Mouse (Mus musculus) heart, adult 11 months (tissue): ENCODE data around the gene Zbtb17.

Experiments
- DNase-seq: peaks from one replicate; pipeline ENCODE4 v3.0.0; 2022

The Zbtb17 gene

DNA sequence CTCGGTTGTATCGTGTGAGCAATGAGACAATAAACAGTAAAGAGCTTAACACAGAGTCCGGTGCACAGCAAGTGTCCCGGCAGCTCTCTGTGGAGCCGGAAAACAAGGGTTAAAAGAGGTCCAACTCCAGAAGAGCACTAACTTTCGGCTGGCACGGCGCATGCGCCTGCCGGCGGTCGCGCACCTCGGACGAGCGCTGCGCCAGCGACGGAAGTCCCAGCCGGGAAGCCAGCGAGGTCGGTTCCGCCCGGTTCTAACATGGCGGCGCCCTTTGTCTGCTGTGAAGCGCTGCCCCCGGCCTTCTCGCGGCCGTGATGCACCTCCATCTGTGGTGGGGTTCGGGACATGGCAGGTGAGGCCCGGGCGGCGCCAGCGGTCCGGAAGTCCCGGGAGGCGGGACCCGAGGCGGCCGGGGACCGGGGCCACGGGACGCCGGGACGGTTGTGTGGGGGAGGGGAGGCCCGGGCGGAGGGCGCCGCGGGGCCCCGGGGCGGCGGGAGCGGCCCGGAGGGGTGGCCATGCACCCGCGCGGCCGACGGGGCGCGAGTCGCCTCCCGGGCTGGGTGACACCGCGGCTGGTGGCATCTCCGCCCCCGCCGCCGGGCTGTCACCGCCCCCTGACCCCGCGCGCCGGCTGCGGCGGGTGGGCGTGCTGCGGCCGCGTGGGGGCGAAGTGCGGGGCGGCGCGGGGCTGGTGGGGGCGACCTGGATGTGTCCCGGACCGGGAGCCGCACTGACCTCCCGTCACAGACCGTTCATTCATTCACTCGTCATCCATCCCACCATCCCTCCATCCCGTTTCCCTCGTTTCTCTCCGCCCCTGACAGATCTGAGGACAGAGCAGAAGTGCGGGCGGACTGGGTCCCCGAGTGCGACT is at the start of gene Zbtb17:
TSS of gene Zbtb17 (plus strand) at position 204 of the 877 bp plus-strand sequence.
- peak; percentile 98 for DNase-seq

DNA sequence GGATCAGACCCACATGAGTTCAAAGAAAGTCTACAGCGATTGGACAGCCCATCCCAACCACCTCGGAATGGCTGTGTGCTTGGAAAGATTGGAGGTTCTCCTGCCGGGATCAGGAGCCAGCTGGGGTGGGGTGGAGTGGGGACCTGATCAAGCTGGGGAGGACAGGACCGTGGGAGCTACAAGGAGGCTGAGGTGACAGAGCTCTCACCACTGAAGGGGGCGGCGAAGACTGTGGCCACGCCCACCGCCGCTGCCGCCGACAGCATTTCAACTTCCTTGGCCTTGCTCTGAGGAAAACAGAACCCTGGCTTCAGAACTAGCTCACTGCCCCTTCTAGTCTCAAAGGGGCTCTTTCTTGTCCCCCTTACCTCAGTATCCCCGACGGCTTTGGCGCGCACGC is 49.7 kb upstream of the Zbtb17 start:
- DNase-seq, result no peak

DNA sequence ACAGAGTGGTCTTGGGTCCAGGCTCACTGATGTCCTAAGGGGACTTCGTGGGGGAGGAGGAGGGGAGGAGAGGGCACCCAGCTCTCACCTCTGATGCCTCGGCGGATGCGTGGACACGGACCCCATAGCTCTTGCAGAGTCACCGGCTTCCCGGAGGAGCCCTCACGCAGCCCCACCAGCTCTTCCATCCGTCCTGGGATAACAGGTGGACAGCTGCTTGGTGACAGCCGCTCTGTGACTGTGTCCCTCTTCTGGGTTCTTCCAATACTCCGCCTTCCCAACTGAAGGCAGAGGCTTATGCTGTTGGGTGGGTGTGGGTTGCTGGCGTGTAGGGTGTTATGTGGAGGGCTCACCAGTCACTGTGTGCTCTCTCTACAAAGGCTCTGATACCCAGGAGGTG is 46.6 kb upstream of the Zbtb17 start:
- DNase-seq, result peak; percentile 83

DNA sequence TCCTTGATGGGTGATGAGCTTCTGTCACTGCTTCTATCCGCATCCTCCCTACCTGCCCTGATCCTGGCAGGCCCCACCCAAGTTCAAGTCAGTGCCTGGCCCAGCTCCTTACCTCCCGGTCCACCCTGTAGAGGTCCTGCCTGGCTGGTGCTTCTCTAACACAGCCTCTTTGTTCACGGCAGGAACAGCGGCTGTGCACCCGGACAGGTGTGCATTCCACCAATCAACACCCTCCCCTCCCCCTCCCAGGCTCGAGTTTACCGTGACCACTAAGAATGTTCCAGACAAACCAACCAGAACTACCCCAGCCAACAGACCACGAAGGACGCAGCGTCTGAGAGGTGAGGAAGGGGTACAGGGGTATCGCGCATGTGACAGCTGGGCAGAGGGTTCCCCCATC is 45.9 kb upstream of the Zbtb17 start, which contains the start of gene Clcnka:
TSS of gene Clcnka (minus strand) at position 180 of the 400 bp plus-strand sequence.
- DNase-seq, result peak; percentile 88

DNA sequence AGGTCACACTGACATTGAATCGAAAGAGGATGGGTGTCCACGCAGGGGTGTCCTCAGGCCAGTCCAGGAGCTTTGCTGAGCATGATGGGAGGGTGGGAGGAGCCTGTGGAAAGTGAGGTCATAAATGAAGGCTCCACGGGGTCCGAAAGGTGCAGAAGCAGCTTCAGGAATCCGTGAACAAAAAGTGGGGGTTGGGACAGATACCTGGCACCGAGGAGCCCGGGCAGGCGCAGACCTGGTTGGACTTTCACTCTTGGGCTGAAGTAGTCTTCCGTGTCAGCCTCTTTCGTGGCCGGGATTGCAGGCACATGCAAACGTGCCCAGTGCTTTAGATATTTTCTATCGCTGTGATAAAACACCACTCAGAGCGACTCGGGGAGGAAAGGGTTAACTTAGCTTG is 44.3 kb upstream of the Zbtb17 start:
- DNase-seq, result no peak

DNA sequence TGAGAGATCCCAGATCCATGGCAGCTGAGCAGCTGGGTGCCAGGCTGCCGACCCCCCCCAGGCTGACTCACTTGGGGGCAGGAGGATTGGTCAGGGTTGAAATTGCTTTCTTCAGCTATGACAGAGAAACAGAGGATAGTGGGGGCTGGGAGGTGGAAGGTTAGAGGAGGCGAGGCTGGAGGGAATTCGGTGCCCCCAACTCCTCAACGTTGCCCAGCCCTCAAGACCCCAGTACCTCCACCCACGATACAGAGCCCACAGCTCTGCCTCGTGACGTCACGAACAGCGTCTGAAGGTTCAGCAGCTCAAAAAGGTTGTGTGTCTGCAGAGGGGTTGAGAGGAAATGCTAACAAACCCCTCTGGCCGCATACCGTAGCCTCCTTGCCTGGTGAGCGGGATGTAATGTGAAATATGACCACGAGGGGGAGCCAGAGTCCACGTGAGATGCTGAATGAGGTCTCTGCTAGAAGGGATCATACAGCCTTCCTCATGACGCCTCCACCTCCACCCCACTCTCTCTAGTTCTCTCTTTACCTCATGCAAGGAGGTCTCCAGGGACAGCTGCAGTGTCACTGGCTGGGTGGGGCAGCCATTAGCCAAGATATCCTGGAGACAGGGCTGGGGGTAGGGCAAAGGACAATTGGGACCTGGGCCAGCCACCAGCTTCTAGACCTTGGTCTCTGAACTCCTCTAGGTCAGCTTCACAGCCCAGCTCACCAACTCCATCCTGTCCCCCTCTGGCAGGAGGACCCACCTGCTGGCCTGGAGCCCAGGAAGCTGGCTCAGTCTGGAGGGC is 39.7 kb upstream of the Zbtb17 start:
- peak; percentile 97 for DNase-seq

DNA sequence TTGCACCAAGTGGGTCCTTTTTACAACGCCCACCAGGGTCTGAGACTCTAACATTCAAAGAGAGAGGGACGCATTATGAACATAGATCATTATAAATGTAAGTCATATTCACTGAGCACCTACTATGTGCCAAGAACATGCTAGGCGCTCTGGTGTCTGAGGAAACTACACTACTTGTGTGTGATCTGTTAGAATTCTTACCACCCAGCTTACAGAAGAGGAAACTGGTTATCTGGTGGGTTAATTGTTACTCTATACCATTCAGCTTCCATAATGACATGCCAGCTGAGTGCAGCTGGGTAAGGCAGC is 39.2 kb upstream of the Zbtb17 start:
- no peak for DNase-seq

DNA sequence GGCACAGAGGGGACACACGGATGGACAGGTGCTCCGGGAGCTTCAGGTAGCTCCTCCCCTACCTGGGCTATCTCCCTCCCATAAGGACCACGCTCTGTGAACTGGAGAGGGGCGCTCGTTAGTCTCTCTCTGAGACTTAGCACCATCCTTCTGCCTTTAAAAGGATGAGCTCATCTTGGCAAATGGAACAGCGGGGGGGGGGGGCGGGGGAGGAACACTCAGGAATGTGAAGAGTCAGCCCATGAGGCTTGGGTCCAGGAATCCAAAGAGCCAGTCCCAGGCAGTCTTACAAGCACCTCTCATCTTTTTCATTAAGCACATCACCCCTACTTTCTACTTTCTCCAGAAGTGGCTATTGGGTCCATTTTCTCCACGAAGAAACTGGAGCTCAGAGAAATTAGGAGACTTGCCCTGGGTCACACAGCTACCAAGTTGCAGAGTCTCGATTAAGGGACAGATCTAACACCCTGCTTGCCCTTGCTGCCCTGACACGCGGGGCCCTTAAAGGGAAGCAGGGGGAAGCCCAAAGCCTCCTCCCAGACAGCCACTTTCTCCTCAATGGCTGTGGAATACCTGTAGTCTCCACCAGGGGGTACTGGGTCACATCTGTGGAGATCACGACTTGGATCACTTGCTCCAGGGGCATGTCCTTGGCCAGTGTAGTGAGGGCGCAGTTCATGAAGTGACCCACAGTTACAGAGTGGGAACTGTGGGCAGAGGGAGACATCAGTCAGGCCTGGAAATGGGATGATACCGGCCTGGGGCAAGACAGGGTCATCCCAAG is 37.7 kb upstream of the Zbtb17 start:
- peak; percentile 94 for DNase-seq

DNA sequence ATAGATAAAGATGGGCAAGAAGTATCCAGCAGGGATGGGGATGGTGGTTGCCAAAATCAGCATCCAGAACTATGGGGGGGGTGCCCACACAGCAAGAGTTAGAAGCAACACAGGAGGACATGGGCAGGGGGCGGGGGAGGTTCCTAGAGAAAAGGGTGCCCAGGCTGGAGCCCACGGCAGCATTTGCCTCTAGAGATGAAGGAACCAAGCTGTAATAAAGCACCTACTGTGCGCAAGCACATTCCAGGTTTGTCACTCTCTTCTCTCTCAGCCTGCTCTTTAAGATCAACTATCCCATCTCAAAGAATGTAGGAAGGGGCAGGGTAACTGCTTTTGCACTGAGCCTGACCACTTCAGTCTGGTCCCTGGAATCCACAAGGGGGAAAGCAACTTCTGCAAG is 35.9 kb upstream of the Zbtb17 start:
- DNase-seq, result no peak

DNA sequence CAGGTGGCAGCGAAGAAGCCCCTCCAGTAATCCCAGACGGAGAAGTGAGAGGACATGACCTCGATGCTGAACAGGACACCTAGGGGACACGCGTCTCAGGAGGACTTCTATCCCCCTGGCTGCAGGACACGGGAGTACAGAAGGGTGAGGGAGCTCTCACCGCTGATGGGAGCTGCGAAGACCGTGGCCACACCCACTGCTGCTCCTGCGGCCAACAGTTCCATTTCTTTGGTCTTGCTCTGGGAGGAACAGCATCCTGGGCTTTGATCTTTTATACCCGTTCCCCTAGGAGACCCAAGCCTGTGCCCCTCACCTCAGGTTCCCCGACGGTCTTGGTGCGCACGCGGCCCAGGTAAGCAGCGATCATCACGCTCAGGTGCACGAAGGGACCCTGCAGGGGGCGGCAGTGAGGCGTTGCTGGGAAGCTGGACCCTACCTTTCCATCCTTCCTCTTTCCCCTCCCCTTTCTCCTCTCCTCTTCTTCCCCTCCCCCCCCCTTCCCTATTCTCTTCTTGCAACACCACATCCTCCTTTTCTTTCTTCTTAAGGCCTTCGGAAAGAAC is 32.9 kb upstream of the Zbtb17 start:
- DNase-seq, result no peak

DNA sequence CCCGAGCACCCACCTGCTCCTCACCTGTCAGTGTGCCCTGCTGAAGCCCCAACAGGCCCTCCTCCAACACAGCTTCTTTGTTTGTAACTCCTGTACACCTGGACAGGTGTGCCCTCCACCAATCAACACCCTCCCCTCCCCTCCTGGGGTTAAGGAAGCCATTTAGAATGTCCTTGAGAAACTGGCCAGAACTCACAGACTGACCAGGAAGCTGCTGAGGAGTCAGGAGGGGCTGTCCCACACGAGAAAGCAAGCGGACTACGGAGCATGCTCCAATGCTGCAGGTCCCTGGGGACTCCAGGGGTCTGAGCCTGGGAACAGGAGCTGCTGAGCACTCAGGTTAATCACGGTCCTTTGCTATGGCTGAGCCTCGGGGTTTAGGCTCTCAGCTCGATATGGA is 28.5 kb upstream of the Zbtb17 start, which contains the start of gene Clcnkb:
TSS of gene Clcnkb (minus strand) at position 91 of the 400 bp plus-strand sequence.
- peak; percentile 87 for DNase-seq

DNA sequence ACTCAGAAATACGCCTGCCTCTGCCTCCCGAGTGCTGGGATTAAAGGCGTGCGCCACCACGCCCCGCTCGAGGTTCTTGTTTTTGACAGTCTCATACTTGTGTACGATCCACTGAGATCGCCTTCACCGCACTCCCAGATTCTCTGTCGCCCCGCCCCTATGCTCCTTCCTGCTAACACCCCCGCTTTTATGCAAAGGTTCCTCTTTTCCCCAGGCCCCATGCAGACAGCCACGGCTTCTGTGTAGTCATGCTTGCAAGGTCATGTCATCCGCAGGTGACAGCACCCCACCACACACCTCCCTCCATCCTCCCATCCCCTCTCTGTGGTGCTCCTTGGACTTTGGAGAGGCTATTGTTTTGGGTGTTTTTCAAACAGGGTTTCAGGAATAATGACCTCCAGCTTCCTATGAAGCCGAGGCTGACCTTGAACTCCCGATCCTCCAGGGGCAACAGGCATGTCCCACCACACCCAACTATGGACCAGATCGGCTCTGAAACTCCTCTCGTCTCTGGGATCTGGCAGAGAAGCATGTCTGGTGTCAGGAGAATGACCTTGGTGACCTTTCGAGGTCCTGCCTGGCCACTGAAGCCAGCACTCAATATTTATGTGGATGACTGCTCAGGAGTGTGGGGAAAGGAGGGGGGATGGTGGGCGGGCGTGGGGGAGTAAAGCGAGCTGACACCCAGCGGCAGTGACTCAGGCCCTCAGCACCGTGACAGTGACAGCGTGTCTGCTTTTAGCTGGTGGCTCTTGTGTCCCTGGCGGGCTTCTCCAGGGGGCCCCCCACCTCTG is 24.9 kb upstream of the Zbtb17 start:
- DNase-seq, result peak; percentile 96

DNA sequence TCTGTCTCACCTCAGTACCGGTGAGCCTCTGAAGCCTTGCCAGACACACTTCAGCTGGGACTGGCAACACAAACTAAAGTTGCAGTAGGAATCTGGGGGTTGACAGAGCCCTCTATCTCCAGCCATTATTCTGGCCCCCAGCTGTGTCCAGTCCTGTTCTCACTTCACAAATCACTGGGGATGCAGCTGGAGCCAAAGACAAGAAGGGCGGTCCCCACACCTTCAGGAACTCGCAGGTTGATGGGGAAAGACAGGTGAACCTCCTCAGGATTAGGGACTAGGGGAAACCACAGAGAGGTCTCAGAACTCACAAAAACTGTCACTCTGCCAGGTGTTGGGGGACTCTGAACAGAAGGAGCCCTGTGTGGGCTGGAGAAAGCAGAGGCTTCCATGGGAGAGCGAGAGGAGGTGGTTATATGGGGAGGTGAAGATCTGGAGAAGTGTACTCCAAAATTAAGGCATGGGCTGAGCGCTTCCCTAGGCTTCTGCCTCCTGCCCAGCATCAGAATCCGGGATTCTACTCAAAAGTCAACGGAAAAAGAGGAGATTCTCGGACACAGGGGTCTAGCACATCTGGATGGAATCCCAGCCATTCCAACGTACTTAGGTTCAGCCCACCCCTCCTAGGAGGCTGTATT is 24.1 kb upstream of the Zbtb17 start, which contains the start of gene Hspb7:
TSS of gene Hspb7 (plus strand) at position 588 of the 638 bp plus-strand sequence.
- no peak for DNase-seq

DNA sequence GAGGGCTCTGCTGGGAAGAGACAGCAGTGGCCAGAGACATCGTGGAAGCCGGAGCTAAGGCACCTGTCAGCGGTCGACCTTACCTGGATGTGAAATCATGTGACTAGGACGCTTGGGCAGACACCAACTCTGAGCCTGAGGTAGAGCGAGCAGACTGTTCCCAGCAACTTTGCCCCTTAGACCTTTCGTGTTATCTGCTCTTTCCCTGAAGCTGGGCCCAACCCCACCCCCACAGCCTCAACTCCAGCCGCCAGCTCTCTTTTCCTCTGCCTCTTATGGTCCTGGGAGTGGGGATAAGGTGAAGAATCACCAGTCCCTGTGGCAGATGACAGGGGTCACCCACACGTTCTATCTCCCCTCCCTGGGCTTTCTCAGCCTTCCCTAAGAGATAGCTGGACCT is 23.6 kb upstream of the Zbtb17 start:
- peak; percentile 95 for DNase-seq

DNA sequence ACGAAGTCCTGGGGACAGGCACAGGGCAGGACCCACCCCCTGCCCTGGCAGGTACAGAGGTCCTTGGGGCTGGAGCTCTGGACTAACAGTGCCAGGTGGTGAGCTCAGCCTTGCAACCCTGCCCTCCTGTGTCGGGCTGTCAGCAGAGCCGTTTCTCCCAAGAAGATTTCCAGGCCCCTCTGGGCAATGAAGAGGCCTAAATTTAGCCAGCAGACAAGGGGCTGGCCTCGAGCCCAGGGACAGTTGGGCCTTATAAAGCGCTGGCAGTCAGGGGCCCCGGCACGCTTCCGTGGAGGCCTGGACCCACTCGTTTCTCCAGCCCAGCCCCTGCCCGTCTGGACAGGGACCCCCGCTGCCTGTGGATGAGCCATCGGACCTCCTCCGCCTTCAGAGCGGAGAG is 23.0 kb upstream of the Zbtb17 start:
- peak; percentile 99 for DNase-seq

DNA sequence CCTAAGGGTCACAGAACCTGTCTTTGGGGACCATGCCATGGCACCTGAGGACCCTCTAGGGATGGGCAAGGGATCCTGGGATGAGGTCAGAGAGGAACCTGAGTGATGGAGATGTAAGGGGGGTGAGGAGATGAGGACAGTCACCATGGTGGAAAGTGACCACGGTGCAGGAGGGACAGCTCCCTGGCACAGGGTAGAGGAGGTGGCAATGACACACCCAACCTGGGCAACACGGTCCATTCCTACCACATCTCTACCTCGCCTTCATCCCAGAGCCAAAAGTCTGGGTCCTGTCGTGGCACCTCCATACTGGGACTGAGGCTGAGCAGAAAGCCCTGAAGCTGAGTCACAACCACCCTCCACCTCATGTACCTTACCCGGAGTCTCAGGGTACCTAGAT is 21.6 kb upstream of the Zbtb17 start:
- DNase-seq, result peak; percentile 94

DNA sequence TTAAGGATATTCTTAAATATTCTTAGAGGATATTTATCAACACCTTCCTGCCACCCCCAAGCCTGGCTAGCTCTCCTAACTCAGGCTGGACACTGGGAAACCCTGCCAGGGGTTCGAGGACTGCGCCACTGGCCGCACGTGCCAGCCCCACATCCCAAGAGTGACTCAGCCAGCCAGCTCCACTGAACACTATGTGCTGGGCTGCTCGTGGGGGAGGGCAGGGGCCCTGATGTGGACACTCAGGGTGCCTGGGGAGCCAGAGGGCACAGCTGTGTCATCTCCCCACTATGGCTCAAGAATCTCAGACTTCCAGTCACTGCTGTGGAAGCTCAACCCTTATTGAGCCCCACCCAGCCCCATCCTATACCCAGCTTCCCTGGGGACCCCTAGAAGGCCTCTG is 21.2 kb upstream of the Zbtb17 start:
- peak; percentile 97 for DNase-seq

DNA sequence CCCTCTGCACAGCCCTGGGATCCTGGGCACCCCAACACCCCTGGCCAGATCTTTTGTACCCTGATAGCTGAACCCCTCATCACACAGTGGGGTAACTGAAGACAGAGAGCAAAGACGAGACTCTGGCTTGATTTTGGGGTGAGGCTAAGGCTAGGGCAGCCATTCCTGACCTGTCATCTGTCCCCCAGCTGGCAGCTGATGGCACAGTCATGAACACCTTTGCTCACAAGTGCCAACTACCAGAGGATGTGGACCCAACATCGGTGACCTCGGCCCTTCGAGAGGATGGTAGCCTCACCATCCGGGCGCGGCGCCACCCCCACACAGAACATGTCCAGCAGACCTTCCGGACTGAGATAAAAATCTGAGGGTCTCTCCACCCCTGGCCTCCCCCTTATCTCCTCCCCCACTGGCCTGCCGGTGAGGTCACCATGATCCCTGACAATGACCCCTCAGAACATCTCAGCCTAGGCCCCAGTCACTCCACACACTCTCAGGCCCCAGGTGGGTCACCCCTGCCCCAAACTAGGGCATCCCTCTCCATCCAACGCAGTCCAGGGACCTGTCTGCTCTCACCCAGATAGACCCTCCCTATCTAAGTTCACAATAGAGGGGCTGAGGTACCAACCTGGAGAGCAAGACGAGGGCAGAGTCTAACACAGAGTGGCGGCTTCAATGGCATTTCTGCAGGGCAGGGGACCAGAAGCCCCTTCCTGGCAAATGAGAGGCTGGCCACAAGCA is 20.6 kb upstream of the Zbtb17 start:
- DNase-seq, result peak; percentile 94

DNA sequence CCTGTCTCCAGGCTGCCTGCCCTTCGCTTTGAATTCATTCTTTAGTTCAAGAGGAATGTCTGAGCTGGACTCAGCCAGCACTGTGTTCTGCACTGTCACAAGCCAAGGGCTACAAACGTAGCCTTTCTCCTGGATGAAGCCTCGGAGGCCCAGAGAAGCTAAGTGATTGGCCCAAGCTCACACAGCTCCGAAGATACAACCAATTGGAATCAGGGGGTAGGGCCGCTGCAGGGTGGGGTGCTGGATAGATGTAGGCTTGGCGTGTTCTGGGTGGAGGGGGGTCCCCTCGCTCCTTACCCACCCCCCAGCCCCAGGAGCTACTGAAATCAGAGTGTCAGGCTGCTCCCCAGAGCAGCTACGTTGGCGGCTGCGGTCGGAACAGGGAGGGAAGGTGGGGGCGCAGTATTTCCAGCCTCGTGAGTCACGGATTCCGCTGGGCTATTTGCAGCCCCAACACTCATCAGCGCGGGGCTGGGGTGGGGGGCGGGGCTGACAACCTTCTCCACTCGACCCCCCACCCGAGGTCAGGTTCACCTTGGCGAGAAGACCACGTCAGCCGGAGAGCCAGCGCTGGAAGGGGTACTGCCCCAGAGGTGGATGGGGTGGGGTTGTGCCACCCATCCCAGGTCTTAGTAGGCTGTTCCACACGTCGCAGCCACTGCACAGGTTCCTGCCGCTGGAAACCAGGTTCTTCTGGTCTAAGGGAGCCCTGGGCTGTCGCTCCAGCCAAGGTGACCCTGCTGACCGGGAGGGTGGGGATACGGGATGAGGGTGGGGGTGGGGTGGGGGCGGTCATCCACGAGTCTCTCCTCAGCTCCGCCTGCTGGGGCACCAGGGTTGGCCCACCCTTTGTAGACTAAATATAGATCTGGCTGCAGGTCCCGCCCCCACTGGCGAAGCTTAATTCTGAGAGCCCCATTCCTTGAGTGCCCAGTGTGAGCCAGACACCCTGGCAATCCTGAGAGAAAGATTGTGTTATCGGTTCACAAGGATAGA is 18.7 kb upstream of the Zbtb17 start:
- DNase-seq, result peak; percentile 99
